Mouse (Mus musculus) hematopoietic multipotent progenitor cell, adult 10-12 weeks (in vitro differentiated cells): Measurements from ENCODE around the gene Snap29. TPM values are rescaled to one million over a fixed set of nuclear protein-coding genes. Genes with fewer than 3 reads are reported as not detected.

Experiments used
- polyA plus RNA-seq: library from polyadenylated mRNA; stranded (reverse); fragments of >175 nt; gene quantifications from 2 replicates; pipeline ENCODE4 v1.2.3, GENCODE M21; 2012; ENCODE audit warnings: low replicate concordance

Gene Snap29
- 10.6 and 14.6 TPM in 2 replicates for polyA plus RNA-seq

GRCm38 (mm10) chr16:17405736-17406443 lies at the start of gene Snap29, which contains the start of gene Pi4ka:
TSS of gene Snap29 (plus strand) at chr16:17405986.
TSS of gene Pi4ka (minus strand) at chr16:17406314.

GRCm38 (mm10) chr16:17451541-17452372 lies 46.0 kb downstream of the Snap29 start, which contains the start of gene Crkl:
TSS of gene Crkl (plus strand) at chr16:17451987.

Other genes with a start within 250 kb of the Snap29 start
- gene Ube2l3, start 203.3 kb upstream of the Snap29 start, polyA plus RNA-seq: 55.2 and 55.9 TPM in 2 replicates
- gene Rimbp3, start 197.4 kb upstream of the Snap29 start, polyA plus RNA-seq: 0.09 and 0.10 TPM in 2 replicates
- gene Hic2, start 172.4 kb upstream of the Snap29 start, polyA plus RNA-seq: 2.1 and 2.7 TPM in 2 replicates
- gene Tmem191c, start 129.9 kb upstream of the Snap29 start, polyA plus RNA-seq: 17.8 and 50.5 TPM in 2 replicates
- gene Serpind1, start 74.6 kb upstream of the Snap29 start, polyA plus RNA-seq: not detected in 2 replicates
- gene Pi4ka, start 328 bp downstream of the Snap29 start, polyA plus RNA-seq: 11.3 and 38.5 TPM in 2 replicates
- 26.5 and 55.6 TPM in 2 replicates for gene Crkl, start 46.0 kb downstream of the Snap29 start, polyA plus RNA-seq
- not detected in 2 replicates for gene Aifm3, start 83.6 kb downstream of the Snap29 start, polyA plus RNA-seq
- 31.8 and 40.5 TPM in 2 replicates for gene Lztr1, start 102.7 kb downstream of the Snap29 start, polyA plus RNA-seq
- 135 and 167 TPM in 2 replicates for gene Thap7, start 125.2 kb downstream of the Snap29 start, polyA plus RNA-seq
- not detected in 2 replicates for gene Lrrc74b, start 155.3 kb downstream of the Snap29 start, polyA plus RNA-seq
- 0.04 TPM in 1 of 2 replicates, not detected in the other for gene P2rx6, start 155.9 kb downstream of the Snap29 start, polyA plus RNA-seq
- gene Slc7a4, start 177.2 kb downstream of the Snap29 start, polyA plus RNA-seq: 0.38 and 0.89 TPM in 2 replicates
- gene Smpd4, start 213.4 kb downstream of the Snap29 start, polyA plus RNA-seq: 4.3 and 26.9 TPM in 2 replicates
- gene Ccdc74a, start 240.5 kb downstream of the Snap29 start, polyA plus RNA-seq: 0.43 and 5.8 TPM in 2 replicates